Mouse (Mus musculus) embryonic facial prominence, embryonic 14.5 days (tissue): ENCODE results near the gene Cmtm1. TPM values are rescaled to one million over a fixed set of nuclear protein-coding genes. Genes with fewer than 3 reads are reported as not detected.
"Not testable (repeated sequence)": the region's sequence is repeated elsewhere in the genome, so short reads cannot be mapped to it uniquely, and the experiment has no call there.

Experiments
- ATAC-seq: fragments of 200-750 bp; cut with Nextera tagmentation; 2 replicates; pipeline ENCODE4 v1.8.0; 2017; ENCODE audit warnings: low read depth, moderate number of reproducible peaks, moderate TSS enrichment
- DNase-seq: peaks from one replicate; pipeline ENCODE4 v3.0.0-alpha.2; 2015; ENCODE audit warnings: low spot score
- H3K27ac ChIP-seq: fragments of 300-500 bp; sonication (generic); replicated peaks from 2 replicates; pipeline ENCODE4 v1.5.1; 2014; ENCODE audit warnings: low read depth, mild to moderate bottlenecking, low read length, moderate library complexity
- H3K27me3 ChIP-seq: fragments of 300-500 bp; sonication (generic); replicated peaks from 2 replicates; pipeline ENCODE4 v1.6.1; 2014; ENCODE audit warnings: low read length; ENCODE audit not compliant: control insufficient read depth, insufficient read depth
- H3K36me3 ChIP-seq: fragments of 300-500 bp; sonication (generic); 2 replicates; pipeline ENCODE4 v1.6.1; 2014; ENCODE audit warnings: low read length, mixed read lengths; ENCODE audit not compliant: control insufficient read depth, insufficient read depth
- H3K4me1 ChIP-seq: fragments of 300-500 bp; sonication (generic); 2 replicates; pipeline ENCODE4 v1.6.1; 2014; ENCODE audit warnings: antibody characterized with exemption, low read length; ENCODE audit not compliant: control insufficient read depth, insufficient read depth
- H3K4me2 ChIP-seq: fragments of 300-500 bp; sonication (generic); 2 replicates; pipeline ENCODE4 v1.6.1; 2014; ENCODE audit warnings: low read depth, mild to moderate bottlenecking, low read length, moderate library complexity, mixed read lengths
- H3K4me3 ChIP-seq: fragments of 300-500 bp; sonication (generic); 2 replicates; pipeline ENCODE4 v1.5.1; 2014; ENCODE audit warnings: low read depth, mild to moderate bottlenecking, low read length
- H3K9ac ChIP-seq: fragments of 300-500 bp; sonication (generic); 2 replicates; pipeline ENCODE4 v1.6.1; 2014; ENCODE audit warnings: low read depth, mild to moderate bottlenecking, low read length, moderate library complexity, mixed read lengths
- H3K9me3 ChIP-seq: fragments of 300-500 bp; sonication (generic); 2 replicates; pipeline ENCODE4 v1.6.1; 2016; ENCODE audit warnings: low read length; ENCODE audit not compliant: control insufficient read depth
- WGBS: fragments of 180-500 bp; shearing (Covaris S2); extraction: QIAGEN DNeasy Blood & Tissue Kit; methylation state at CpG from one replicate; pipeline ENCODE4 v1.1.7; 2014; 5-methylcytosine and 5-hydroxymethylcytosine counted together
- polyA plus RNA-seq: library from polyadenylated mRNA; unstranded; fragments of >200 nt; fragmentation: Nextera tagmentation; extraction: Ambion mirVana; gene quantifications from 2 replicates; pipeline ENCODE4 v1.2.1, GENCODE M21; 2014

Cmtm1 gene
- polyA plus RNA-seq, 1 experiment from 2014 or later = not detected

- WGBS = 89% methylated on average over 4 of the region's 4 CpGs
- H3K36me3 ChIP-seq, H3K9me3 ChIP-seq, ATAC-seq, H3K4me2 ChIP-seq, H3K4me1 ChIP-seq, H3K27ac ChIP-seq, H3K4me3 ChIP-seq, H3K9ac ChIP-seq, DNase-seq, H3K27me3 ChIP-seq: not testable (repeated sequence)
Observed at GRCm38 (mm10) chr8:104302536-104302935, 7.4 kb downstream of the Cmtm1 start.

- DNase-seq (peak; percentile 23), ATAC-seq (peak; percentile 75)
- not testable (repeated sequence) for H3K4me1 ChIP-seq, H3K4me3 ChIP-seq, H3K9me3 ChIP-seq, H3K4me2 ChIP-seq, H3K27ac ChIP-seq, H3K9ac ChIP-seq, H3K27me3 ChIP-seq, H3K36me3 ChIP-seq
- WGBS = 20% methylated on average over 3 of the region's 3 CpGs
Observed at GRCm38 (mm10) chr8:104301577-104301976, 8.4 kb downstream of the Cmtm1 start.

GRCm38 (mm10) chr8:104294396-104294795, 15.5 kb downstream of the Cmtm1 start:
- Histone ChIP-seq H3K9ac (no peak overlapping the region), H3K4me2 (no peak overlapping the region), H3K4me3 (no peak overlapping the region), H3K9me3 (no peaks in the 10 kb centered on the region), H3K27ac (no peak overlapping the region), H3K4me1 (no peaks in the 10 kb centered on the region), H3K27me3 (no peaks in the 10 kb centered on the region), H3K36me3 (no peaks in the 10 kb centered on the region)
- no peak for DNase-seq
- WGBS = 79% methylated on average over 1 of the region's 1 CpGs
- no peak for ATAC-seq

- WGBS = 89% methylated on average over 11 of the region's 12 CpGs
- H3K36me3 ChIP-seq, DNase-seq, H3K9ac ChIP-seq, H3K9me3 ChIP-seq, H3K4me1 ChIP-seq, H3K27ac ChIP-seq, ATAC-seq, H3K27me3 ChIP-seq, H3K4me2 ChIP-seq, H3K4me3 ChIP-seq: not testable (repeated sequence)
Observed at GRCm38 (mm10) chr8:104293081-104293480, 16.9 kb downstream of the Cmtm1 start, which contains the start of gene Cmtm2a. Gene Cmtm2a (minus strand): TSS chr8:104293181.

- 76% methylated on average over 6 of the region's 6 CpGs for WGBS
- ATAC-seq (no peak), DNase-seq (no peak)
- H3K9me3 ChIP-seq = no peaks in the 10 kb centered on the region
- no peak overlapping the region for H3K9ac ChIP-seq
- peaks cover 9% of the 10 kb centered on the region for H3K36me3 ChIP-seq
- H3K27ac ChIP-seq = no peak overlapping the region
- no peaks in the 10 kb centered on the region for H3K27me3 ChIP-seq
- no peak overlapping the region for H3K4me2 ChIP-seq
- H3K4me3 ChIP-seq = no peak overlapping the region
- no peaks in the 10 kb centered on the region for H3K4me1 ChIP-seq
Observed at GRCm38 (mm10) chr8:104268937-104269440, 41.0 kb downstream of the Cmtm1 start.

- H3K9me3 ChIP-seq = no peaks in the 10 kb centered on the region
- H3K4me2 ChIP-seq = no peak overlapping the region
- H3K36me3 ChIP-seq = peaks cover 15% of the 10 kb centered on the region
- H3K4me1 ChIP-seq = no peaks in the 10 kb centered on the region
- DNase-seq = no peak
- H3K9ac ChIP-seq = no peak overlapping the region
- ATAC-seq = no peak
- H3K27me3 ChIP-seq = no peaks in the 10 kb centered on the region
- no peak overlapping the region for H3K27ac ChIP-seq
- H3K4me3 ChIP-seq = no peak overlapping the region
Observed at GRCm38 (mm10) chr8:104268368-104268767, 41.6 kb downstream of the Cmtm1 start.

GRCm38 (mm10) chr8:104264271-104264935, 45.5 kb downstream of the Cmtm1 start:
- not testable (repeated sequence) for H3K4me3 ChIP-seq, H3K4me1 ChIP-seq, DNase-seq, H3K9me3 ChIP-seq, H3K9ac ChIP-seq, ATAC-seq, H3K4me2 ChIP-seq, H3K27ac ChIP-seq, H3K27me3 ChIP-seq
- H3K36me3 ChIP-seq = peaks cover 19% of the 10 kb centered on the region
- 94% methylated on average over 18 of the region's 22 CpGs for WGBS

GRCm38 (mm10) chr8:104261802-104262201, 48.1 kb downstream of the Cmtm1 start:
- not testable (repeated sequence) for H3K9ac ChIP-seq, H3K4me1 ChIP-seq, H3K27ac ChIP-seq, ATAC-seq, H3K27me3 ChIP-seq, DNase-seq, H3K4me3 ChIP-seq, H3K9me3 ChIP-seq, H3K4me2 ChIP-seq
- peaks cover 43% of the 10 kb centered on the region for H3K36me3 ChIP-seq
- WGBS = 93% methylated on average over 5 of the region's 5 CpGs

GRCm38 (mm10) chr8:104253016-104253415, 56.9 kb downstream of the Cmtm1 start:
- peaks cover 3% of the 10 kb centered on the region; the same call in 1 of the 2 replicates for H3K27me3 ChIP-seq
- H3K9ac ChIP-seq = no peak overlapping the region
- peaks cover 10% of the 10 kb centered on the region for H3K36me3 ChIP-seq
- peaks cover 7% of the 10 kb centered on the region for H3K4me1 ChIP-seq
- no peak overlapping the region for H3K4me2 ChIP-seq
- H3K4me3 ChIP-seq = no peak overlapping the region
- DNase-seq (no peak), ATAC-seq (no peak)
- 93% methylated on average over 3 of the region's 3 CpGs for WGBS
- H3K27ac ChIP-seq = no peak overlapping the region
- peaks cover 4% of the 10 kb centered on the region; the same call in 1 of the 2 replicates for H3K9me3 ChIP-seq
